Mouse (Mus musculus) thymus, adult 2 months (tissue): Measurements from ENCODE around the gene Rnf215. TPM values are rescaled to one million over a fixed set of nuclear protein-coding genes. Genes with fewer than 3 reads are reported as not detected.
A peak's percentile ranks its signal among the peaks of the same experiment; 100 is the strongest.

Source experiments
- DNase-seq: peaks from one replicate; pipeline ENCODE4 v3.0.0; 2021
- H3K27ac ChIP-seq: fragments of 200-500 bp; 2 replicates; pipeline ENCODE4 v1.5.1; 2012; ENCODE audit warnings: low read length, control low read depth; ENCODE audit not compliant: control insufficient read depth, insufficient read depth
- H3K27me3 ChIP-seq: fragments of 200-500 bp; 2 replicates; pipeline ENCODE4 v1.6.1; 2012; ENCODE audit warnings: mild to moderate bottlenecking, low read length, moderate library complexity, mixed read lengths; ENCODE audit not compliant: control insufficient read depth, insufficient read depth
- H3K36me3 ChIP-seq: fragments of 200-500 bp; 2 replicates; pipeline ENCODE4 v1.6.1; 2012; ENCODE audit warnings: mild to moderate bottlenecking, low read length, moderate library complexity; ENCODE audit not compliant: control insufficient read depth, insufficient read depth
- H3K4me1 ChIP-seq: fragments of 200-500 bp; replicated peaks from 2 replicates; pipeline ENCODE4 v1.6.1; 2012; ENCODE audit warnings: low read length; ENCODE audit not compliant: control insufficient read depth, insufficient read depth
- H3K4me3 ChIP-seq: fragments of 200-500 bp; 2 replicates; pipeline ENCODE4 v1.5.1; 2012; ENCODE audit warnings: mild to moderate bottlenecking, low read length, control low read depth, moderate library complexity; ENCODE audit not compliant: control insufficient read depth, insufficient read depth
- CTCF ChIP-seq: fragments of 200-500 bp; IDR thresholded peaks from 2 replicates; pipeline ENCODE4 v1.5.1; 2012; ENCODE audit warnings: mild to moderate bottlenecking, control low read depth, low read length, moderate library complexity, borderline replicate concordance; ENCODE audit not compliant: control insufficient read depth, poor library complexity, insufficient read depth; ENCODE audit errors: extremely low read depth
- POLR2A ChIP-seq: fragments of 200-500 bp; IDR thresholded peaks from 2 replicates; pipeline ENCODE4 v1.6.1; 2012; ENCODE audit warnings: mild to moderate bottlenecking, low read length, control low read depth, moderate library complexity; ENCODE audit not compliant: control insufficient read depth, poor library complexity, insufficient read depth; ENCODE audit errors: extremely low read depth
- WGBS: fragments of 180-500 bp; shearing (Covaris S2); methylation state at CpG from one replicate; pipeline ENCODE4 v1.1.7; 2018; 5-methylcytosine and 5-hydroxymethylcytosine counted together
- polyA plus RNA-seq: library from polyadenylated mRNA; depleted of rRNA; stranded (reverse); fragments of >200 nt; gene quantifications from 2 replicates; pipeline ENCODE4 v1.2.3, GENCODE M21; 2012

Gene Rnf215
- polyA plus RNA-seq, 1 experiment: 27.0 TPM

DNA sequence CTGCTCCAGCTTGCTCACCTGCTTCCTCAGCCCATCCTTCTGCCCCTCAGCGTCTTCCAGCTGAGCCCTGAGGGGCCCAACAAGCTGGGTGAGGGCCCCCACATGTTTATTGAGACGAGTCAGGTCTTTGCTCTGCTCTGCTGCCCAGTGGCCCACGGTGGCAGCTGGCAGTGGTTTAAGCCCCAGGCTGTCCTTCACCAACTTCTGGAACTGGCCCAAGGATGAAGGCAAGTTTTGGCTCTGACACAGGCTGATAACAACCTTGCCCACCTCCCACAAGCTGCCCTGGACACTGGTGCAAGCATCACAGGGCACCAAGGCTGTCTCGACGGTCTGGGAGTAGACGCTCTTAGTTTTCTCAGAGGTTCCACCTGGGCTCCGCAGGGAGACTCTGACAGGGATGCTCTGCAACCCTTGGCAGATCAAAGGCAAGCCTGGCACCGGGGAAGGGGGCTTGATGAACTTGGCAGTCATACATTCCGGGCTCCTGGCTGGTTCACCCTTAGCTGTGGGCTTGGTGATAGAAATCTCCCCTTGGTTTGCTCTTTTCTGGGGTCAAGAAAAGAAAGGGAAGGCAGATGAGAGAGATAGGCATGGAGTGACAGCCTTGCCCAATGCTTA is 13.6 kb downstream of the Rnf215 start:
- no peak for TF ChIP-seq POLR2A
- TF ChIP-seq CTCF: no peak
- Histone ChIP-seq H3K36me3 (no peaks in the 10 kb centered on the region), H3K27ac (no peak overlapping the region), H3K27me3 (no peaks in the 10 kb centered on the region), H3K4me3 (no peak overlapping the region), H3K4me1 (no peaks in the 10 kb centered on the region)
- 94% methylated on average over 9 of the region's 9 CpGs for WGBS
- DNase-seq: no peak

DNA sequence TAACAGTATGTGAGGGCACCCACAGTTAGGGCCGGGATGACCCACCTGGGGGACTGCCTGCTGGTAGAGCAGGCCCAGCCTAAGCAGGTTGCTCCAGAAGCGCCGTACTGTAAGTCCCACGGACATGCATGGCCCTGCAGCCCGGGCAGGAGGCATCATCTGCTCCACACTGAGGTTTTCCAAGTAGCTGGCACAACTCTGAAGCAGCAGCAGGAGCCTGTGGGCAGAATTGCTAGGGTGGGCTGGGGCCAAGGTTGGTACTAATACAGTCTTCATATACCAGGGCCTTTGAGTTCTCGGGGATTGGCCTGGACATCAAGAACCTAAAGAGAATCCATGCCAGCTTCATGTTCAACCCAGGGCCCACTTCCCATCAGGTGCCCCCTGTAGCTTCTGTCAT is 14.9 kb downstream of the Rnf215 start:
- Histone ChIP-seq H3K27ac (no peak overlapping the region), H3K4me1 (no peaks in the 10 kb centered on the region), H3K27me3 (no peaks in the 10 kb centered on the region), H3K4me3 (no peak overlapping the region), H3K36me3 (no peaks in the 10 kb centered on the region)
- DNase-seq: no peak
- 98% methylated on average over 6 of the region's 6 CpGs for WGBS
- no peak for TF ChIP-seq POLR2A
- TF ChIP-seq CTCF: no peak

DNA sequence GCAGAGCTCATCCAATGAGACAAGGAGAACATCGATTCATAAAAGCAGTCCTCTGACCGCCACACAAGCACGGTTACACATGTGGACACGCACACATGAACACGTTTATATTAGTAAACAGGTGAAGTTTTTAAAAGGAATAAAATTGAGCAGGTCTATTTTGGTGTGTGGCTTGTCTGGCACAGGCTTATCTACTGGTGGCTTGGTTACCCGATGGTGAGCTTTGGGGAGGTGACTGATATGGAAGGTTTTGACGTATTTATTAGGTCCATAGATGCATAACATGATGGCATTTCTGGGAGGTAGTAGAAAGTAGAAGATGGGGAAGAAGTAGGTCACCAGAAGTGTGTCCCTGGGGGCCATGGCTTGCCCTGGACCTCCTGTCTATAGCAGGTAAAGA is 18.7 kb downstream of the Rnf215 start:
- Histone ChIP-seq H3K36me3 (no peaks in the 10 kb centered on the region), H3K4me3 (no peak overlapping the region), H3K27me3 (no peaks in the 10 kb centered on the region), H3K27ac (no peak overlapping the region), H3K4me1 (no peaks in the 10 kb centered on the region)
- DNase-seq: no peak
- no peak for TF ChIP-seq POLR2A
- TF ChIP-seq CTCF: no peak
- WGBS: 97% methylated on average over 7 of the region's 7 CpGs

DNA sequence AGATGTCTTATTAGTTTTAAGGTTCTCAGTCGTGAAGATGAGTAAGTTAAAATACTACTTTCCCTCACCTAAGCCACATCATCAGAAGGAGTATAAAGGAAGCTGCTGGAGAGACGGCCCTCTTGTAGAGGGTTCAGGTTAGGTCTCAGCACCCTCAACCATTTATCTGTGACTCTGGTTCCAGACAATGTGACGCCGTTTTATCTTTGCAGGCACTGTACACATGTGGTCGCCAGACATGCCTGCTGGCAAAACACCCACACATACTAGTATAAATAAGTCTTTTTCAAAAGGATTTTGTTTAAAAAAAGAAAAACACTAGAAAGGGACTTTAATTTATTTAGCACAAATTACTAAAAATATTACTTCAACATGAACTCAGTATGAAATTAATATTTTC is 20.6 kb downstream of the Rnf215 start:
- Histone ChIP-seq H3K27me3 (no peaks in the 10 kb centered on the region), H3K27ac (no peak overlapping the region), H3K4me1 (no peaks in the 10 kb centered on the region), H3K4me3 (no peak overlapping the region), H3K36me3 (no peaks in the 10 kb centered on the region)
- whole genome bisulfite sequencing: 90% methylated on average over 5 of the region's 5 CpGs
- TF ChIP-seq CTCF (no peak), POLR2A (no peak)
- no peak for DNase-seq

DNA sequence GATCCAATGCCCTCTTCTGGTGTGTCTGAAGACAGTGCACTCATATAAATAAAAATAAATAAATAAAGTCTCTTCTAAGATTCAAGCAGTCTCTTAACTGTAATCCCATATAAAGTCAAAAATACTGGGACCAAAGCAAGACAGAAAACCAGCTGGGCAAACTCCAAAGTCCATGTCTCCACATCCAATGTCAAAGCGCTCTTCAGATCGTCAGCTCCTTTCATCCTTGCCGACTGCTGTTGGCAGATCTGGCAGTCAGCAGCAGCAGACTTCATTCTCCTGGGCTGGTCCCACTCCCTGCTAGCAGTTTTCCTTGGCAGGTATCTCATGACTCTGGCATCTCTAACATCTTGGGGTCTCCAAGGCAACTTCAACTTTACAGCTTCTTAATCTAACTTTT is 23.7 kb downstream of the Rnf215 start:
- no peaks in the 10 kb centered on the region for H3K27me3 ChIP-seq
- H3K27ac ChIP-seq: no peak overlapping the region
- no peak for DNase-seq
- peaks cover 5% of the 10 kb centered on the region for H3K4me1 ChIP-seq
- peaks cover 12% of the 10 kb centered on the region for H3K36me3 ChIP-seq
- WGBS: 93% methylated on average over 3 of the region's 3 CpGs
- TF ChIP-seq POLR2A (no peak), CTCF (no peak)
- no peak overlapping the region for H3K4me3 ChIP-seq

DNA sequence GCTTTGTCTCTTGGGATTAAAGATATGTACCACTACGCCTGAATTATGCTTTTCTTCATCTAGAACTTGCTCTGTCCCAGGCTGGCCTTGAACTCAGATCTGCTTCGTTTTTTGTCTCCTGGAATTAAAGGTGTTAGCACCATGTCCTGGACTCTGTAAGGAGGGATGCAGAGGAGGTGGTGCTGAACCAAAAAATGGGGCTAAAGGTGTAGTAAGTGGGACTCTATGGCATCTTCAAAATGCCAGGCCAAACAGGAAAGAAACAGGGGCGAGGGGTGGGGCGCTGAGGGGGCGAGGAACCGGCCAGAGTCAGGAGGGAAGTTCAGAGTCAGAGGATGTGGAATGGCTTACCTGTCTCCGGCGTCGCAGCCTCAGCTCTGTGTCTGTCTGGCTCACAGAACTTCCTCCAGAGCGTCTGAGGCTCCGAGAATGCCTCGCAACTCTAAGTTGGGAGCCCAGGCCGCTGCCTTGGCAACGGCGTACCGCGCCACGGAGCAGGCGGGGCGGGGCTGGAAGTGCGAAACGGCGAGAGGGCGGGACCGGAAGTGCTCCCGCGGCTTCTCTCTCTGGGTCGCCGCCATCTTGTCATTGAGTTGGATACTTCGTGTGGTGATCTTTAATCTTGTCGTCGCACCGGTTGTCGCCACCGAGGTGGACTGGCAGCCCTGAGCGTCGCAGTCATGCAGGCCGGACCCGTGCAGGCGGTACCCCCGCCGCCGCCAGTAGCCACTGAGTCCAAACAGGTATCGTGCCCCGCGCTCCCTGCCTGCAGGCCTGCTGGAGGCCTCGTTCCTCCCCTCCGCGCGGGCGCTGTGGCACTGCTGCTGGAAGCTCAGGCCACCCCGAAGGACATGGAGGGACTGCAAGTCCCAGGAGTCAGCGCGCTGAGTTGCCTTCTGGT is 25.1 kb downstream of the Rnf215 start, which contains the start of the genes Ccdc157 and Sf3a1:
Ccdc157 (minus strand) TSS at position 486 of the 901 bp plus-strand sequence.
Sf3a1 (plus strand) TSS at position 543 of the 901 bp plus-strand sequence.
- peak within 1 kb of the TSS; percentile 85 for H3K4me3 ChIP-seq
- peak; percentile 94 for DNase-seq
- TF ChIP-seq POLR2A (peak; percentile 42), CTCF (no peak)
- 2% methylated on average over 54 of the region's 54 CpGs for WGBS
- peaks cover 20% of the 10 kb centered on the region for H3K36me3 ChIP-seq
- H3K27me3 ChIP-seq: no peaks in the 10 kb centered on the region
- H3K27ac ChIP-seq: no peak within 1 kb of the TSS
- peaks cover 5% of the 10 kb centered on the region for H3K4me1 ChIP-seq
